Mouse (Mus musculus) heart, postnatal 0 days (tissue): ENCODE data around the gene Lhx3.

Experiments used
- CTCF ChIP-seq: IDR thresholded peaks from 2 replicates; pipeline ENCODE4 v1.5.1; 2016; ENCODE audit warnings: antibody characterized with exemption, control low read depth, low read depth
- EP300 ChIP-seq: IDR thresholded peaks from 2 replicates; pipeline ENCODE4 v1.6.1; 2016; ENCODE audit warnings: antibody characterized with exemption, low read depth

- TF ChIP-seq CTCF: no peak
- no peak for TF ChIP-seq EP300
Observed at GRCm38 (mm10) chr2:26257315-26258096, 49.4 kb upstream of the Lhx3 start.
